Mouse (Mus musculus) liver, adult 2 months (tissue): Measurements from ENCODE around the gene Agpat4.

Source experiments
- CTCF ChIP-seq: fragments of 200-500 bp; IDR thresholded peaks from 2 replicates; pipeline ENCODE4 v1.5.1; 2011; ENCODE audit warnings: low read depth, low read length, control low read depth
- POLR2A ChIP-seq: fragments of 200-500 bp; IDR thresholded peaks from 2 replicates; pipeline ENCODE4 v1.6.1; 2011; ENCODE audit warnings: low read length, control low read depth; ENCODE audit not compliant: insufficient read depth; ENCODE audit errors: extremely low read depth

GRCm38 (mm10) chr17:12187782-12188181, 69.3 kb downstream of the Agpat4 start:
- TF ChIP-seq CTCF (no peak), POLR2A (no peak)
